Mouse (Mus musculus): ENCODE measurements around the gene Fam184a.

Fam184a gene

DNA sequence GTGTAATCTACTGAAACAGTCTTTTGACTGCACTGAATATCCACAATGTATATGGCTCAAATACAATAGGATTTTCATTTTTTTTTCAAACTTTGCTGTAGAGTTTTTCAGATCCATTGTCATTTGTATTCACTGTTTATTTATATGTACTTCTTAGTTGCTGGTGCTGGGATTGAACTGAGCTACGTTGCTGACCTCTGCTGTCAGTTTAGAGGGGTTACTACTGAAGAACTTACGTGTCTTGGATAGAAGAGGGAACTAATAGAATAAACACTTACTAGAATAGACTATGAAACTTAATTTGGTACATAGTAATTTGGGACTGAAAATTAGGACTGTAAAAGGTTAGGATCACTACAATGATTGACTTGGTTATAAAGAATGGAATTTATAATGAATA lies 145.6 kb downstream of the Fam184a start:
- no peak for DNase-seq (ENCODE audit: extremely low read depth, insufficient read length, low spot score)

- DNase-seq (ENCODE audit: extremely low read depth, insufficient read length, low spot score): peak; percentile 29
Measured at GRCm38 (mm10) chr10:53598821-53599220, 152.1 kb downstream of the Fam184a start.

- DNase-seq (ENCODE audit: extremely low read depth, insufficient read length, low spot score): peak; percentile 61
Measured at GRCm38 (mm10) chr10:53597121-53597881, 153.6 kb downstream of the Fam184a start.

DNA sequence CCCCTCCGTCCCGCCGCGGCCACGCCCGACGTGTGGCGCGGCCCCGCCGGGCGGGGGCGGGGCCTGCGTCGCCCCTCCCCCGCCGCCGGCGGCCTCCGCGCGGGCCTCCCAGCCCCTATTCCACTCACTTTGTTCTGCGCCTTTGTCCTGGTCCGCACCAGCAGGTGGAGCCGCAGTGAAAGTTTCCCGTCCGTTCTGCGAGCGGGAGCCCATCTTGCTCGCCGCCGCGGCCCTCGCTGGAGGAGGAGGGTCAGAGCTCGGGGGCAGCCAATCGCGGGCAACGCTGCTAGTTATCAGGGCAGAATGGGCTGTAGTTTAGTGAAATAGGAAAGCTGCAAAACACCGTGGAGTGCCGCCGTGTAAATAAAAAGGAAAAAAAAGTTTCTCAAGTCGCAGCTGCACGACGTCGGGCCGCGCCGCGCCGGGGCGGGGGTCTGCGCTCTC lies 154.2 kb downstream of the Fam184a start, which contains the start of gene Asf1a:
Gene Asf1a (plus strand): TSS at position 81 of the 444 bp plus-strand sequence.
- DNase-seq (ENCODE audit: extremely low read depth, insufficient read length, low spot score): peak; percentile 92

DNA sequence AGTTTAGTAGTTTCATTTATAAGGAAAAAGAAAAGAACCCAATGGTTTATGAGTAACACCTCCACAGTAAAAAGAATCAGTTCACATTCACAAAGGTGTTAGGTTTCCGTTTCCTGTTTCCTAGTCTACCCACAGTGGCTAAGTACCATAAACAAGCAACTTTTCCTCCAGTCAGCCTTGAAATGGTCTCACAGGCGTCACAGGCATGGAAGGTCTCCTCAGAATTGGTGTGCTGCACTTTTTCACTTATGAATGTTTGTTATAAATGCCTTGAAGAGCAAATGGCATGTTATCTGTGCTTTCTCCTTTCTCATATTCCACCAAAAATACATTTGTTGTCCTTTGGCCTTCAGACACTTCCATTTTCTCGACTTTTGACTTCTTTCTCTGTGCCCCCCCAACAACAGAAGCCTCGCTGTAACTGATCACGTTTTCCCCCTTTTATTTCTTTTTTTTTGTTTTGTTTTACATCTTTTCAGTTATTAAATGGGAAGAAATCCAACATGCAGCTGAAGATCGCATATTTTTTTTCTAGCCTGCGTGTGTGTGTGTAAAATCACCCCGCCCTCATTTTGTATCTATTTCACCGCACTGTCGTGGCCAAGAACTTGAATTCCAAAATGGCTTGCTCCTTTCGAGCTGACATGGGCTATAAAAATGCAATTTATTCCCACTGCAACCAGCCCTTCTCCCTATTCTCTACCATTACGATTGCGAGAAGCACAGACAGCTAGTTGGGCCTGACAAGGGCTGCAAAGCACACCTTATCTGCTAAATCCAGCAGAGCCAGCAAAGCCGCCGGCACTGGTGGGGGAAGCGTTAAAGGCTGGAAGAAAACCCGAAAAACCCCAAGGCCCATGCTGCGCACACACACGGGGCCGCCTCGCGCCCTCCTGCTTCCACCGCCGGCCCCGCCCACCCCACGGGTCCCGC lies 154.9 kb downstream of the Fam184a start:
- DNase-seq (ENCODE audit: extremely low read depth, insufficient read length, low spot score): no peak

DNA sequence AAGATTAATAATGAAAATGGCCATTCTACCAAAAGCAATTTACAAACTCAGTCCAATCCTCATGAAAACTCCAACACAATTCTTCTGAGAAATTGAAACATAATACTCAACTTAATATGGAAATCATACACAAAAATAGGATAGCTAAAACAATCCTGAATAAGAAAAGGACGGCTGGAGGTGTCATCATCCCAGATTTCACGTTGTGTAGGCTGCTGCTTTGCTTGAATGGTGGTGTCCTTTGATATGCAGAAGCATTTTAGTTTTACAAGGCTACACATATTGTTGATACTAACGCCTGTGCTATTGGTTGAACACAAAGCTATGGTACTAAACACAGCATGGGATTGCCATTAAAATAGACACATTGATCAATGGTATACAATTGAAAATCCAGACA lies 165.1 kb downstream of the Fam184a start:
- DNase-seq (ENCODE audit: extremely low read depth, insufficient read length, low spot score): no peak
